Mouse (Mus musculus): ENCODE results near the gene Asic4. TPM values are rescaled to one million over a fixed set of nuclear protein-coding genes. Genes with fewer than 3 reads are reported as not detected.

The Asic4 gene
- 0.40 and 0.56 TPM in 2 replicates for polyA plus RNA-seq (2012)

DNA sequence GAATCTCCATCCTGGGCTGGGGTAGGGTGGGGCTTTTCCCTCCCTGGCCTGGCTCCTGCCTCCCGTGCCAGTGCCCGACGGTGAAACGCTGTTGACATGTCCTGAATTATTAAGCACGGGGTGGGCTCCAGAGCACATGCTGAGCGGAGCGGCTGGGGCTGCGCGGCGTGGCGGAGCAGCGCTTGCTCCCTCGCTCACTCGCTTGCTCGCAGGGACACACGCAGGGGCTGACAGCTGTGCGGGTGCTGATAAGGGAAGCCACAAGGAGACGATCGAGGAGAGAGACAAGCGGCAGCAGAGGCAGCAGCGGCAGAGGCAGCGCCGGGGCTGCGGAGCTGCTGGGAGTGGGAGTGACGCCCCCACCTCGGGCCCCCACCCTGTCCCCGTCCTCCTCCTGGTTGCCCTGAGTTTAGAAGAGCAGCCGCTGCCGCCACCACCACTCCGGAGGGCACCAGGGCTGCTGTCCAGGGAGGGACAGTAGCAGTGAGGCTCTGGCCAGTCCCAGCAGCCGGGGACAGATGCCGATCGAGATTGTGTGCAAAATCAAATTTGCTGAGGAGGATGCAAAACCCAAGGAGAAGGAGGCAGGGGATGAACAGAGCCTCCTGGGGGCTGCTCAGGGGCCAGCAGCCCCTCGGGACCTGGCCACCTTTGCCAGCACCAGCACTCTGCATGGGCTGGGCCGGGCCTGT lies at the start of gene Asic4:
Gene Asic4 (plus strand): TSS at position 123 of the 692 bp plus-strand sequence.
- TF ChIP-seq GATA1 (IDR thresholded peaks at IDR 0.05; ENCODE audit: low read length), result peak; percentile 64

DNA sequence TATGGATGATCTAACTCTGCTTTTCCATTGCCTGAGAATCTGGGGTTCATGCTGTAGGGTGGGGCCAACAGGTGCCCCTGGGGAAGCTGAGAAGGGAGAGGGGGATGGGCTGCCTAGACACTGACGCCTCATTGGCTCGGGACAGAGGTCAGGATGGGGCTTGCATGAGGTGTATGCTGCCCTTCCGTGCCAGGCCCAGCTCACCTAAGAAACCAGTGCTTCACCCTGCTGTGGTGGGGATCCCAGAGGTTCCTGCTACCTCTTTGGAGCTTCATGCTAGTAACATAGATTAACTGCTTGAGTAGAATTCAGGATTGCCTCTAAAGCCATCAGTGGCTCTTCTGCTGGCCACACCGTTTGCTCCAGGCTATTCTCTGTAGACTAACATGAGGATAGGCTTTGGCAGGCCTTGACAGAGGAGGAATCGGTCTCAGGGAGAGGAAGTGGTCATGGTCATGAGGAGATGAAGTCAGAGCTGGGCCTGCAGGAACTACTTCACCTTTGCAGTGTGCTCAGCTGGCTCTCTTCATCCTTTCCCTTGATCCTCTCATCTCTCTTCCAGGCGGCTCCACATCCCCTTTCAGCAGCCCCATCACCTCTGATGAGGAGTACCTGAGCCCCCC lies 49.6 kb upstream of the Asic4 start:
- no peak for TF ChIP-seq GATA1 (IDR thresholded peaks at IDR 0.05; ENCODE audit: low read length)

DNA sequence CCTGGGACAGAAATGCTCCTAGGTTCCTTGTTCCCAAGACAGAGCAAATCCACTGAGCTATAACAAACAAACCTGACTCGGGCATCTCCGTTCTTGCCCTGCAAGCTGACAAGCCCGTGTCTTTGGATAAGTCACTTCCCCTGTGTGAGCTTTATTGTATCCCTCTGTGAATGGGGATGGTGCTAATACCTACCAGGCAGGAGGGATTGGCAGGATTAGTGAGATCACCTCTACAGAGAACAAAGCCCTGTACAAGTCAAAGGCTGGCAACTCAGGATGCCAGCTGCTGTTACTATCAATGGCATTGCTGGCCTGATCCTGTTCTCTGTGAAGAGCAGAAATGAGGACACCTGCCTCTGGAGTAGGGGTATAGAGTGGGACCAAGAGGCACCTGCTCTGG lies 44.7 kb upstream of the Asic4 start:
- TF ChIP-seq GATA1 (IDR thresholded peaks at IDR 0.05; ENCODE audit: low read length), result no peak

DNA sequence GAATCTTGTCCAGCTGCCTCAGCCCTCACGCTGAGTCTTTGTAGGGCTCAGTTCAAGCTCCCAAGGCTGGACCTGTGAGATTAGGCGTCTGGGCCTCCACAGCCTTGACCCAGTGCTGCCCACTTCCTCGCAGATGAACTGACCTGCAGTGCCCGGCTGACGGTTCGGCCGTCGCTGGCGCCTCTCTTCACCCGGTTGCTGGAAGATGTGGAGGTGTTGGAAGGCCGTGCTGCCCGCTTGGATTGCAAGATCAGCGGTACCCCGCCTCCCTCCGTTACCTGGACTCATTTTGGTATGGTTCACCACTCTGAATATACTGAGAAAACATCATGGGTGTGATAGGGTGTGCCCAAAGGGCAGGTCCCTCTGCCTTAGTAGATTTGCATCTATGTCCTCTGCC lies 44.1 kb upstream of the Asic4 start:
- no peak for TF ChIP-seq GATA1 (IDR thresholded peaks at IDR 0.05; ENCODE audit: low read length)

DNA sequence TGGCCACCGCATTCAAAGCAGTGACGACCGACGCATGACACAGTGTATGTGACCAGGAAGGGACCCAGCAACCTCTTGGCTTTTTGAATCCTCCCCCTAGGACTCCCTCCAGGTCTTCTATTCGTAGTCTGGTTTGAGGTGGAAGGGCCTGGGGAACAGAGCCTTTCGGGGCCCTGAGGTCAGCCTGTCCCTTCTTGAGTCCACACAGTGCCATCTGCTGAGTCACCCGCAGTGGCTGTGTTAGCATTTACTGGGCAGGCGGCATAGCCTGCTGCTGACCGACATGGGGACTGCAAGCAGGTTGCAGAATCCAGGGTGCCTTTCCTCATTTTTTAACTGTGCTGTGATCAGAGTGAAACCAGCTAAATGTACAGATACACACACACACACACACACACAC lies 43.2 kb upstream of the Asic4 start:
- no peak for TF ChIP-seq GATA1 (IDR thresholded peaks at IDR 0.05; ENCODE audit: low read length)

DNA sequence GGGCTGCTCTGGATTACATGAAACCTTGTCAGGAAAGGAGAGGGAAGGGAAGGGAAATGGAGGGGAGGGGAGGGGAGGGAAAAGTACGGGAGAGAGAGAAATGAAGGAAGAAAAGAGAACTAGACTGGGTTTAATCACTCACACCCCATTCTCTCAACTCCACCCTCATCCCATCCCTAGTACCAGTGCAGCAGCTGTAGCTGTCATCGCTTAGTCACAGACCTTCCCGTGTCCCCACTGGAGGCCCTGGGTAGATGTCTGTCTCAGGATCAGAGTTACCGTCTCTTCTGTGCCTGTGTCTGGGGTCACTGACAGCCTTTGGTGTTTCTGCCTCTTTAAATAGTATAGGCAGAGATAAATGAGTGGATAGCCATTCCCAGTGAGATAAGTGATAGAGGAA lies 42.0 kb upstream of the Asic4 start:
- no peak for TF ChIP-seq GATA1 (IDR thresholded peaks at IDR 0.05; ENCODE audit: low read length)

DNA sequence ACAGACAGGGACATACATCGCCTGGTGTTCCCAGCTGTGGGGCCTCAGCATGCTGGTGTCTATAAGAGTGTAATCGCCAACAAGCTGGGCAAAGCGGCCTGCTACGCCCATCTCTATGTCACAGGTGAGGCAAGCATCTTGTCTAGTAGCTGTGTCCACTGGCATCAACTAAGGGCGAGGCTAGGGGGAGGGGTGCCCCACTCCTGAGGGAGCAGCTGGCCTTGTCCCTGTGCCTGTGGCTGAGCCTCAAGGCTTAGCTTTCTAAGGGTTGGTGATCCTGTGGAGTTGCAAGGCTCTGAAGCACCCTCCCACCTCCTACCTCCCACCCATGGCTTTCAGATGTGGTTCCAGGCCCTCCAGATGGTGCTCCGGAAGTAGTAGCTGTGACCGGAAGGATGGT lies 40.3 kb upstream of the Asic4 start:
- TF ChIP-seq GATA1 (IDR thresholded peaks at IDR 0.05; ENCODE audit: low read length), result no peak

DNA sequence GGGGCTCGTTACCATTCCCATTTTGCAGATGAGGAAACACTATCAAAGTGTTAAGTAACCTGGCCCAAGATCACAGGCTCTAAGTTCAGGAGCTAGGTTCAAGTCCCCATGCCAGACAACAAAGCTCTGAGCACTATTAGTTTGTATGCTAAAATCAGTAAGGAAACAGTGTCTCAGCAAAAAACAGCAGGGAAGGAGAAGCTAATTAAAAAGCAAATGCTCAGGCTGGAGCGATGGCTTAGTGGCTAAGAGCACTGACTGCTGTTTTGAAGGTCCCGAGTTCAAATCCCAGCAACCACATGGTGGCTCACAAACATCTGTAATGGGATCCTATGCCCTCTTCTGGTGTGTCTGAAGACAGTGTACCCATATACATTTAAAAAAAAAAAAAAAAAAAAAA lies 38.0 kb upstream of the Asic4 start:
- TF ChIP-seq GATA1 (IDR thresholded peaks at IDR 0.05; ENCODE audit: low read length), result no peak

DNA sequence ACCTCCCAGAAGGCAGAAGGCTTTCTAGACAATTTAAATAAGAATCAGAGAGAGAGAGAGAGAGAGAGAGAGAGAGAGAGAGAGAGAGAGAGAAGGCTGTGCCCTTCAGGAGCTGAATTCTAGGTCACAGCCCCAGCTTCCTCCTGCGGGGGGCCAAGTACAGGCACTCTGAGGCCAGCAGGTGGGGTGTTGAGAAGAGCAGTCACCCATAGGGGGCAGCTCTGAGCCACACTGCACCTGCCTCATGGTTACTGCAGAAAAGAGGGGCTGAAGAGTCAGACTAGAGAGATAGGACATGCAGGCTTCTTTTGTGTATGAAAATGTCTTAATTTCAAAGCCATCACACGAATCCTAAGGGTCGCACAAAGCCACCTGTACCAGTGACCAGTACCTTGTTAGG lies 36.5 kb upstream of the Asic4 start:
- TF ChIP-seq GATA1 (IDR thresholded peaks at IDR 0.05; ENCODE audit: low read length), result no peak

DNA sequence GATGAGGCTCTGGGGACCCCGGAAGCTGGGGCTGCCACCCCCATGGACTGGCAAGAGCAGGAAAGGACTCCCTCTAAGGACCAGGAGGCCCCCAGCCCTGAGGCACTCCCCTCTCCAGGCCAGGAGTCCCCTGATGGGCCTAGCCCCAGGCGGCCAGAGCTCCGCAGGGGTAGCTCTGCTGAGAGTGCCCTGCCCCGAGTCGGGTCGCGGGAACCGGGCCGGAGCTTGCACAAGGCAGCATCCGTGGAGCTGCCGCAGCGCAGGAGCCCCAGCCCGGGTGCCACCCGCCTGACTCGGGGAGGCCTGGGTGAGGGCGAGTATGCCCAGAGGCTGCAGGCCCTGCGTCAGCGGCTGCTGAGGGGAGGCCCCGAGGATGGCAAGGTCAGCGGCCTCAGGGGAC lies 28.4 kb upstream of the Asic4 start:
- no peak for TF ChIP-seq GATA1 (IDR thresholded peaks at IDR 0.05; ENCODE audit: low read length)

DNA sequence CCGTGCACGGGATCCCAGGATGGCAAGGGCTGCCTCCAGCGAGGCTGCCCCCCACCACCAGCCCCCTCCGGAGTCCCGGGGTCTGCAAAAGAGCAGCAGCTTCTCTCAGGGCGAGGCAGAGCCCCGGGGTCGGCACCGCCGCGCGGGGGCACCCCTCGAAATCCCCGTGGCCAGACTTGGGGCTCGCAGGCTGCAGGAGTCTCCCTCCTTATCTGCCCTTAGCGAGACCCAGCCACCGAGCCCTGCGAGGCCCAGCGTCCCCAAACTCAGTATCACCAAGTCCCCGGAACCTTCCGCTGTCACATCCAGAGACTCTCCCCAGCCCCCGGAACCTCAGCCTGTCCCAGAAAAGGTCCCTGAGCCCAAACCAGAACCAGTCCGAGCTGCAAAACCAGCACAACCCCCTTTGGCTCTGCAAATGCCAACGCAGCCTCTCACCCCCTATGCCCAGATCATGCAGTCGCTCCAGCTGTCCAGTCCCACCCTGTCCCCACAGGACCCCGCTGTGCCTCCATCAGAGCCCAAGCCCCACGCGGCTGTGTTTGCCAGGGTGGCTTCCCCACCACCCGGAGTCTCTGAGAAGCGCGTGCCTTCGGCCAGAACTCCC lies 27.9 kb upstream of the Asic4 start:
- no peak for TF ChIP-seq GATA1 (IDR thresholded peaks at IDR 0.05; ENCODE audit: low read length)

DNA sequence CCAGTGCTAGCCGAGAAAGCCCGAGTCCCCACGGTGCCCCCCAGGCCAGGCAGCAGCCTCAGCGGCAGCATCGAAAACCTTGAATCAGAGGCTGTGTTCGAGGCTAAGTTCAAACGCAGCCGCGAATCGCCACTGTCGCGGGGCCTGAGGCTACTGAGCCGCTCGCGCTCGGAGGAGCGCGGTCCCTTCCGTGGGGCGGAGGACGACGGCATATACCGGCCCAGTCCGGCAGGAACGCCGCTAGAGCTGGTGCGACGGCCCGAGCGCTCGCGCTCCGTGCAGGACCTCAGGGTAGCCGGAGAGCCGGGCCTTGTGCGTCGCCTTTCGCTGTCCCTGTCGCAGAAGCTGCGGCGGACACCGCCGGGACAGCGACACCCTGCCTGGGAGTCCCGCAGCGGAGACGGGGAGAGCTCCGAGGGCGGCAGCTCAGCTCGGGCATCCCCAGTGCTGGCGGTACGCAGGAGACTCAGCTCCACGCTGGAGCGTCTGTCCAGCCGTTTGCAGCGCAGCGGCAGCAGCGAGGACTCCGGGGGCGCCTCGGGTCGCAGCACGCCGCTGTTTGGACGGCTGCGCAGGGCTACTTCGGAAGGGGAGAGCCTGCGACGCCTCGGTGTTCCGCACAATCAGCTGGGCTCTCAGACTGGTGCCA lies 27.3 kb upstream of the Asic4 start:
- TF ChIP-seq GATA1 (IDR thresholded peaks at IDR 0.05; ENCODE audit: low read length), result no peak

DNA sequence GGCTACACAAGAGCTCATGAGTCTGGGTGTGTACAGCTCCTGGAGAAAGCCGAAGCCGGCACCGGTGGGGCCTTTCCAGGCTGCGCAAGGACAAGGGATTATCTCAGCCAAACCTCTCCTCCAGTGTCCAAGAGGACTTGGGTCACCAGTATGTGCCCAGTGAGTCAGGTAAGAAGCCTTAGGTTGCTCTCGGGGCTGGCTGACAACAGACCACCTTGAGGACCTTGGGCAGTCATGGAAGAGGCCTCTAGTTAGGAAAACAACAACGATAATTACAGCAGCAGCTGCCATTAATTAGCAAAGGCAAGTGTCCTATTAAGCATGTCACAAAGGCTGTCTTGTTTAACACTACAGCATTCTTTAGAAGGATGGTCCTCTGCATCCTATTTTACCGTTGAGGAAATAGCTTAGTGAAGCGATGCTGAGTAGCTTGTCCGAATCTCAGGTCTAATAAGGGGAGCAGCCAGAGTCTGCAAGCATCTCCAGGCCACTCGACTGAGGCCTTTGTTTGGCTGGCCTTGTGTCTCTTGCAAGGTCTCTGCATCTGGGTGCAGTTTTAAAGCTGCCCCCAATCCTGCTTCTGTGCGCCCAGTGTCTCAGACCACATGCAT lies 26.4 kb upstream of the Asic4 start:
- no peak for TF ChIP-seq GATA1 (IDR thresholded peaks at IDR 0.05; ENCODE audit: low read length)

DNA sequence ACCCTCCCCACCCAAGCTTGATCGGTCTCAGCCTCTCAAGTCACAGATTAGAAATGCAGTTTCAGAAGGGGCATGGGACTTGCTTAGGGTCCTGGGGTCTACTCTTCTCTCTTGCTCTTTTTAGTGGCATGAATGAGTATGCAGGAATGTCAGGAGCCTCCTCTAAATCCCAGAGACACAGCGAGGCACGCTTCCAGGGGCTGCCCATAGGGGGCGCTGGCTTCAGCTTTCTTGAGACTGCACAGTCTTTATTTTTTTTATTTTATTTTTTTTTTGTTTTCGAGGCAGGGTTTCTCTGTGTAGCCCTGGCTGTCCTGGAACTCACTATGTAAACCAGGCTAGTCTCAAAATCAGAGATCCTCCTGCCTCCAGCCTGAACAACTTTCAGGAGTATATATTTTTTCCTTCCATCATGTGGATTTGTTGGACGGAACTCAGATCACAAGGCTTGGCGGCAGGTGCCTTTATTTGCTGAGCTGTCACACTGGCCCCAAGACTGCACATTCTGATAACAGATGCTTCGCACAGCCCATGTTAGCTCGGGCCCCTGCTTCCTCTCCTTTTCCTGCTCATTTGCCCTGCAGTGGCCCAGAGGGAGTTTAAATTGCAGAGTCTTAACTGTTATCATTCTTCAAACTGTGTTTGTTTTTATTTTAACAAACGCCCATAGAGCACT lies 24.3 kb upstream of the Asic4 start:
- no peak for TF ChIP-seq GATA1 (IDR thresholded peaks at IDR 0.05; ENCODE audit: low read length)

Measured in G1E-ER4 (cell line).